Mouse (Mus musculus) neutrophil, adult 65 days (primary cell): ENCODE data around the gene Cplx3. TPM values are rescaled to one million over a fixed set of nuclear protein-coding genes. Genes with fewer than 3 reads are reported as not detected.

Source experiments
- total RNA-seq: library from RNA; stranded (reverse); gene quantifications from 2 replicates; pipeline ENCODE4 v1.2.4, GENCODE M21; 2023

Cplx3 gene
- not detected in 2 replicates for total RNA-seq

DNA sequence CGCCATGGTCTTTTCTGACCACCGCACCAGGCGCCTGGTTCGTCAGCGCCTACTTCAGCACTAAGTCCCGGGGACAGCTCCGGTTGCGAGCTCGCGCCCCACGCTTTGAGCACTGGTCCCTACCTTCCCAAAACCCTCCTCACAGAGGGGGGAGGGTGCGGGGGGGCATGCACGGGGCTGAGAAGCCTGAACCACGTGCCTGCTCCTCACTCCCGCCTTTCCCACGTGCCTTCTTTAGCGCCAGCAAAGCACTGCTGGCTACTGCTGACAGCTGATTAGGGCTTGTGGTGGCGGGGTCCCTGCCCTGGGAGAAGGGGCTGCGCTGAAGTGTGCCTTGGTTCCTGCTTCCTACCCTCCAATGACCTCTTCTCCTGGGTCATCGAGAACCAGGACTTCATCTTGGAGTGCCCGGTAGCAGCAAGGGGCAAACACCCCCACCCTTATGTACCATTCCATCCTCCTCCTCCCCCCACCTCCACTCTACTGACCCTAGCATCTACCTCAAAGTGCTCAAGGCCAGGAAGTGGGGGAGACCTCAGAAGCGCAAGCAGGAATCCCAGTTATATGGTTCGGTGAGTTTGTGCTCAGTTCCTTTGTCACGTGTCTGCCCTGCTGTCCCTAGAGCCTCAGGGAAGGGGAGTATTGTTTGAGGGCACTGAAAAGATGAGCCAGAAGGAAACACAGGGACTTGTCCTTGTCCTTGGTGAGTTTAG, at the start of gene Cplx3:
TSS of gene Cplx3 (minus strand) at position 143 of the 713 bp plus-strand sequence.

DNA sequence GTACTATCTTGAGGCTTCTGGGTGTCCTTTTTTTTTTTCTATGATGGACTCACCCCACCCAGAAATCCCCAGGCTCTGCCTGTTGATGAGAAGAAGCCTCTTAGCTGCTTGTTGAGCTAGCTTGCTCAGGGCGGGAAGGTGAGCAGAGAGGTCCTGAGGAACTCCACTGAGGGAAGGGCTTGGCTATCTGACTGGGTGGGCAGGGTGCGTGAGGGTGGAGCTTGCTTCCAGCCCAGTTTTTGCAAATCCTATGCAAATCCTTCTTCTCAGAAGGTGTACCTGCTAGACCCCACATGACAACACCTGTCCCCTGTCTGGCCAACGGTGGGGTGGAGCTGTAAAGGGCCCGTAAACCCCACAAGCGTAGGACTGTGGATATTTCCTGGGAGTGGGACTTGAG, 47.2 kb upstream of the Cplx3 start, which contains the start of gene Csk:
TSS of gene Csk (minus strand) at position 349 of the 400 bp plus-strand sequence.

GRCm38 (mm10) chr9:57620674-57621073, 14.6 kb upstream of the Cplx3 start, which contains the start of gene Lman1l:
Gene Lman1l (minus strand): TSS chr9:57620774.

GRCm38 (mm10) chr9:57589224-57590126, 16.6 kb downstream of the Cplx3 start, which contains the start of gene Ulk3:
Gene Ulk3 (plus strand): TSS chr9:57589452.

GRCm38 (mm10) chr9:57560861-57561710, 45.0 kb downstream of the Cplx3 start, which contains the start of gene Scamp2:
Gene Scamp2 (plus strand): TSS chr9:57560943.

GRCm38 (mm10) chr9:57552139-57552887, 53.8 kb downstream of the Cplx3 start, which contains the start of gene Mpi:
Gene Mpi (minus strand): TSS chr9:57552763.

Other genes starting within 250 kb of the Cplx3 start
- gene Ppcdc, start 166.2 kb downstream of the Cplx3 start, total RNA-seq: 27.3 and 40.8 TPM in 2 replicates
- 0.34 and 0.35 TPM in 2 replicates for gene Scamp5, start 138.2 kb downstream of the Cplx3 start, total RNA-seq
- gene Rpp25, start 102.3 kb downstream of the Cplx3 start, total RNA-seq: not detected in 2 replicates
- 102 and 107 TPM in 2 replicates for gene Cox5a, start 85.0 kb downstream of the Cplx3 start, total RNA-seq
- 7.1 and 10.2 TPM in 2 replicates for gene Fam219b, start 68.8 kb downstream of the Cplx3 start, total RNA-seq
- gene Mpi, start 53.5 kb downstream of the Cplx3 start, total RNA-seq: 6.6 and 10.1 TPM in 2 replicates
- 192 and 234 TPM in 2 replicates for gene Scamp2, start 45.3 kb downstream of the Cplx3 start, total RNA-seq
- 28.6 and 35.8 TPM in 2 replicates for gene Ulk3, start 16.8 kb downstream of the Cplx3 start, total RNA-seq
- not detected in 2 replicates for gene Lman1l, start 14.5 kb upstream of the Cplx3 start, total RNA-seq
- gene Csk, start 47.4 kb upstream of the Cplx3 start, total RNA-seq: 161 and 173 TPM in 2 replicates
- not detected in 2 replicates for gene Cyp1a2, start 77.4 kb upstream of the Cplx3 start, total RNA-seq
- not detected in 2 replicates for gene Cyp1a1, start 81.6 kb upstream of the Cplx3 start, total RNA-seq
- 10.4 and 11.9 TPM in 2 replicates for gene Edc3, start 102.3 kb upstream of the Cplx3 start, total RNA-seq
- gene Clk3, start 159.6 kb upstream of the Cplx3 start, total RNA-seq: 208 and 260 TPM in 2 replicates
- gene Arid3b, start 230.5 kb upstream of the Cplx3 start, total RNA-seq: 46.2 and 56.8 TPM in 2 replicates